Mouse (Mus musculus): Measurements from ENCODE around the gene Noxa1.

Gene Noxa1

DNA sequence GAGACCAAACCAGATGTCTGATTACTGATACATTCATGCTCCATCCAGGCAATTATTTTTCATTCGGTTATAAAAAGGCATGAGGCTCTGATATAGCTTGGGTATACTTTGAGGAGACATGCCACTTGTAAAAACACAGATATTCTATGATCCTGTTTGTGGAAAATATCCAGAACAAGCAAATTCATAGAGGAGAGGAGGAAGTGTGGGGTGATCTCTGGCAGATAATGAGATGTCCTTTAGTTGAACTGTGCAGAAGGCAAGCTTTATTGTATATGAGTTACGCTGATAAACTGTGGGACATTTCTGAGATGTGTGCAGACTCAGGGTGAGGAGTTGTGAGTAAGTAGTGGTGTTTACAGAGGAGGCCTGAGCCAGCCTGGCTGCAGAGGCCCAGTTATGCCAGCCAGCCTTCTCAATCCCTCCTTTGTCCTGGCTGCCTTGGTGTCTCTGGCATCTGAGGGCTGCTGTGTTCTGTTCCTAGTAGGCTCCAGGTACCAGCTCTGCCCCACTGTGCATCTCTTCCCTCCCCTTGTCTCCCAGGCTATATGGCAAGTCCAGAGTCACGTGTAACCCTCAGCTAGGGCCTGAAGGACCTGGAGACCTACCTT, 3.2 kb upstream of the Noxa1 start:
- no peak for DNase-seq (ENCODE audit: low spot score)

DNA sequence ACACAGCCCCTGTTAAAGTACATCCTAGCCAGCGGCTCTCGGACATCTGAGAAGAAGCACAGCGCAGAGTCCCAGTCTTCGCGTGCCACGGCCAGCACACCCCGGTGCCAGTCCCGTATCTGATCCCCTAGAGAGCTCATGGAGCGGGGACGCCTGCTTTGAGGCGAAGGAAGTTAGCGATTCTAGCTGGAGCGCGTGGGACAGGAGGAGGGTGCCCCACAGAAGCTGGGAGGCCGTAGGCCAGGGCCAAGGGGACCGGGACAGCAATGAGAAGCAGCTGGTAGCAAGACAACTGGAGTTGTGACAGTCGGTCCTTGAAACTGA, 202 bp downstream of the Noxa1 start:
- DNase-seq (ENCODE audit: low spot score), result no peak

DNA sequence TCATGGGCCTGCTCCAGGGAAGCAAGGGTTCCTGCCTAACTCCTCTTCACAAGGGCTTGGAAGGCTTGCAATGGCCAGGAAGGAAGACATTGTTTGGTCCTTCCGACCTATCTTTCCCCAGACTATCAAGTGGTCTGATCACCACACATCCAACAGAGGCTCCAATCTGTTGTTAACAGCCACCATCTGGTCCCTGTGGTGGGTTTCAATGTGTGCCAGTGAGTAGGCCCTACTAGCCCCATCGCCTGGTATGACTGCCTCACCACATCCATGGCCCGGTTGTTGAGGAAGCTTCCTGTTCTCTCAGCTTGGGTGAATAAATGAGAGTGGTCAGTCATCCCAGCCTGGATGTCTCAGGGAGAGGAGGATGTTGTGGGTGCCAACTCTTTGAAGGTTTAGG, 6.3 kb downstream of the Noxa1 start:
- DNase-seq (ENCODE audit: low spot score), result no peak

DNA sequence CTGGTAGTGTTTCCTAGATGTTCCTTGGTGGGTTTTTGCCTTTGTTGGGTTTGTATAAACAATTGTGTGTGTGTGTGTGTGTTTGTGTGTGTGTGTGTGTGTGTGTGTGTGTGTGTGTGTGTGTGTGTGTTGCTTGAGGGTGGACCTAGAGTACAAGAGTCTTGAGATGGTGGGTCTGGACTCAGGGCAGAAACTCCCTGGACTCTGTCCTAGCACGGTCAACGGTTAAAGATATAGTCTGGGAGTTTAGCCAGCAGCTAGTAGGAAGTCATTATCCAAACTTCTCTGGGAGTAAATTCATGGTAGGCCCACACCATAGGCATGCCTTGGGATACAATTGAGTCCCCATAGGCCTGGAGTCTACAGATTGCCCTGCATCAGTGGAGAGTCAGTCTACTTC, 7.1 kb downstream of the Noxa1 start:
- DNase-seq (ENCODE audit: low spot score), result no peak

DNA sequence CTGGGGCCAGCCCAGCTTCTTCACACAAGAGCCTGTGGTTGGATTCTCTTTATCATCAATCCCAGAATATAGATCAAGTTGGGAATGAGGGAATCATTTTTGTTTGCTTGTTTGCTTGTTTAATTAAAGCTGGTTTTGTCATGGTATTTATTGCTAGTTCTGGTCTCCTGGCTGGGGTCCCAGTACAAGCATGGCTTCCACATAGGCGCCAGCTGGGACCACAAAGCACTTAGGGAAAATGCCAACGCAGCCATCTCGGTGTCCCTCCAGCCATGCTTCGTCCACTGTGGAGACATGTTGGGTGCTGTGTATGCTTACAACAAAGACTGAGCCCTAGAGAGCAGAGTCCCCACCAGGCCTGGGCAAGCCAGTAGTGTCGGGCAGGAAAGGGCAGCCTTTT, 9.4 kb downstream of the Noxa1 start:
- DNase-seq (ENCODE audit: low spot score), result no peak

DNA sequence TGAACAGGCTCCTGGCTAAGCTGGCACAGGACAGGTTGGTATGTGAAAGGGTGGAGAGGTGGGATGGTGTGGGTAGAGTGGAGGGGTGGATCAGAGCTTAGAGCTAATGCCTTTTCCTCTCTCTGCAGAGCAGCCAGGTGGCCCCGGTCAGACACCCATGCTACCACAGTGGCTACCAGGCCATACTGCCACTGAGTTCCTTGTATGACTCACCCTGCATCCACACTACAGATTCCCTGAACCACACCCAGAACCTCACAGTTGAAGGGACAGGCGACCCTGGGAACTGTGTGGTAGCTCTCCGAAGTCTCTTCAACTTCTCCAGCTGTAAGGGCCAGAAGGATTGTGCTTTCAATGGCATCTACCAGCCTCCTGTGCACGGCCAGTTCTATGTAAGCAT, 11.3 kb downstream of the Noxa1 start:
- DNase-seq (ENCODE audit: low spot score), result no peak

DNA sequence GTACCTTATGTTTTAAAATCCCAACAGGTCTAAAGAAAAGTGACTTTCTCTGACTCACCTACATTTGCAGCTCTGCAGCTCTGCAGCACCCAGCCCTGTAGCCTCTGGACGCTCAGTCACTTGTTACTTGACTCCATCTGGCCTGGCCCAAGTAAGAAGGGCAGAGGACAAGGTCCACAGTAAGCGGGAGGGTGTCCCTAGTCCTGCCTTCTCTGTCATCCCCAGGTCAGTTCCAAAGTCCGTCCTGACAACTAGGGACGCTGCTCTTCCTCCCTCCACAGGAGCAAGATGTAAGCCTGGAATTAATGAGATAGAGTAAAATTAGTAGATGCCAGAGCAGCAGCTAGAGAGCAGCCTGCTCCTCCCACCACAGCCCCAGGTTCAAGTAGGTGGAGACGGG, 14.9 kb downstream of the Noxa1 start, which contains the start of gene Entpd8:
TSS of gene Entpd8 (plus strand) at position 229 of the 400 bp plus-strand sequence.
- DNase-seq (ENCODE audit: low spot score), result no peak

DNA sequence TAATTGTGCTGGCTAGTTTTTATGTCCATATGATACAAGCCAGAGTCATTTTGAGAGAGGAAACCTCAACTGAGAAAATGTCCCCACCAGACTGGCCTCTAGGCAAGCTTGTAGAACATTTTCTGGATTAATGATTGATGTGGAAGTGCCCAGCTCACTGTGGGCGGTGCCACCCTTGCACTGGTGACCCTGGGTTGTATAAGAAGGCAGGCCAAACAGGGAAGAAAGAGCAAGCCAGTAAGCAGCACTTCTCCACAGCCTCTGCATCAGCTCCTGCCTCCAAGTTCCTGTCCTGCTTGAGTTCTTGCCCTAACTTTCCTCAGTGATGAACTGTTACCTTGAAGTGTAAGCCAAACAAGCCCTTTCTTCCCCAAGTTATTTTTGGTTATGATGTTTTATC, 16.0 kb downstream of the Noxa1 start:
- no peak for DNase-seq (ENCODE audit: low spot score)

DNA sequence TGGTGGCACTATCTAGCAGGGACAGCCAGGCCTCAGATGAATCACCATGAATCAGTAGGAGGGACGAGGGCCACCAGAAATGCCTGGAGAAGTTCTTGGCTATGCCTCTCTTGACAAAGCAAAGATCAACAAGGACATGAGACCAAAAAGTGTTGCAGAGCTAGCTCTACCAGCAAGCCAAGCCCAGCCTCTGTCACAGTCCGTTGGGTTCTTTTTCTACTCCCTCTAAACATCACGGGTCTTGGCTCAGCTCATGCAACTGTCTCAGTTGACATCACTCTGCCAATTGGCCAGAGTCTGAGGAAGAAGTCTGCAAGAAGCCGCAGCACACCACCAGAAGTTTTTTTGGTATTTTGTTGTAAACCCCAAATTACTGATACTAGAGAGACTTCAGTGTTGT, 19.4 kb downstream of the Noxa1 start:
- DNase-seq (ENCODE audit: low spot score), result no peak

DNA sequence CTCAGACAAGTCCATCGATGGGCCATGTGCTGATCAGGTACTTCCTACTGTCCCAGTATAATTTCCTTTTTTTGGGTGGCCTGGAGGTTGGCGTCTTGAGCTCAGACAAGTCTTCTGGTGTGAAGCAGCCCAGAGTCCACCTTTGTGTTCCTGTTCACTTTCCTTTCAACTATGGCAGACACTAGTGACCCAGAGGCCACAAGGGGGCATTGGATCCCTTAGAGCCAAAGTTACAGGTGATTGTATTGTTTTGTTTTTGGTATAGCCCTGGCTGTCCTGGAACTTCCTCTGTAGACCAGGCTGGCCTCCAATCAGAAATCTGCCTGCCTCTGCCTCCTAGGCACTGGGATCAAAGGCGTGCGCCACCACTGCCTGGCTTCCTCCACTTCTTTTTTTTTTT, 22.6 kb downstream of the Noxa1 start:
- DNase-seq (ENCODE audit: low spot score), result no peak

DNA sequence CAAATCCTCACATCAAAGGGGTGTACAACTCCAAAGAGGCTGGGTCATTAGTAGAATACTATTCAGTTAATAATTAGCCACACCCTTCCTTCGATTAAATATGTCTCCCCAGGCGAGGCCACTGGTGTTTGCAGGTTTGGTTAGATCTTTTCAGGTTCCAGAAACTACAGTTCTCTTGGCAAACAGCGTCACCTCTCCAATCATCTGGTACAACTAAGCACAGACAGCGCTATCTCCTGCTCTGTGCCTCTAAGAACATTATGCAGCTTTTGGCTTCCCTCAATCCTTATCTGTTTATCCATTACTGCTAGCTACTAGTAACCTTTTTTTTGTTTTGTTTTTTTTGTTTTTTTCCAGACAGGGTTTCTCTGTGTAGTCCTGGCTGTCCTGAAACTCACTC, 25.4 kb downstream of the Noxa1 start:
- no peak for DNase-seq (ENCODE audit: low spot score)

DNA sequence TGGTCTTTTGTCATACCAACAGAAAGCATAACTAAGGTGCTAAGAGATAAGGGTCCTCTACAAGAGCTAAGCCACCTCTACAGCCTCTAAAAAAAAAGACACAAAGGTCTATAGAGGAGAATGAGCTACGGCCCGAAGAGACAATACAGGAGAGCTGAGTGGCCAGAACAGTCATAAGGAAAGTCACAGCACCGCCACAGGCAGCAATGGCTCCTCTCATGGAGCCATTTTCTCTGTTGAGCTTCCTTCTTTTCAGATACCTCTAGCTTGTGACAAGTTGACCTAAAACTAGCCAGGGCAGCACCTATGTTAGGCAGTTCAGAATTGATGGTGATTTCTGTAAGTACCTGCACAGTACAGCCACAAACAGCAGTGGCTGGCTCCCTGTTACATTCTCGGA, 28.4 kb downstream of the Noxa1 start:
- no peak for DNase-seq (ENCODE audit: low spot score)

DNA sequence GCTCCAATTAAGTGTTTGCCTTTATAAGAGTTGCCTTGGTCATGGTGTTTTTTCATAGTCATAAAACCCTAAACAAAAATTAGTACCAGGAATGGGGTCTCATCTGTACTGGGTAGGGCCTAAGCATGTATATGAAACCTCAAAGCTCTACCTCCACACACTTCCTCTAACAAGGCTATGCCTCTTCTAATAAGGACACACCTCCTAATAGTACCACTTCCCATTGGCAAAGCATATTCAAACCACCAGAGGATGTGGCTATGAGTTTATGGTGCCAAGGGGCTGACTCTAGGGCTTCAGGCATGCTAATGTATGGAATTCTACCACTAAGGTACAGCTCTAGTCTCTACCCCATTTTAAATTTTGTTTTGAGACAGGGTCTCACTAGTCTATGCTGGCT, 29.4 kb downstream of the Noxa1 start:
- DNase-seq (ENCODE audit: low spot score), result no peak

DNA sequence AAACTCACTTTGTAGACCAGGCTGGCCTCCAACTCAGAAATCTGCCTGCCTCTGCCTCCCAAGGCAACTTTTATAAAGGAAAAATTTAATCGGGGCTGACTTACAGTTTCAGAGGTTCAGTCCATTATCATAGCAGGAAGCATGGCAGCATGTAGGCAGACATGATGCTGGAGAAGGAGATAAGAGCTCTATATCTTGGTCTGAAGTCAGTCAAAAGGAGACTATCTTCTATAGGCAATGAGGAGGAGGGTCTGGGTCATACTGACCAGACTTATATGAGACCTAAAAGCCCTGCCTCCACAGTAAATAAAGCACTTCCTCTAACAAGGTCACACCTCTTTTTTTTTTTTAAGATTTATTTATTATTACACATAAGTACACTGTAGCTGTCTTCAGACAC, 30.7 kb downstream of the Noxa1 start:
- DNase-seq (ENCODE audit: low spot score), result no peak

DNA sequence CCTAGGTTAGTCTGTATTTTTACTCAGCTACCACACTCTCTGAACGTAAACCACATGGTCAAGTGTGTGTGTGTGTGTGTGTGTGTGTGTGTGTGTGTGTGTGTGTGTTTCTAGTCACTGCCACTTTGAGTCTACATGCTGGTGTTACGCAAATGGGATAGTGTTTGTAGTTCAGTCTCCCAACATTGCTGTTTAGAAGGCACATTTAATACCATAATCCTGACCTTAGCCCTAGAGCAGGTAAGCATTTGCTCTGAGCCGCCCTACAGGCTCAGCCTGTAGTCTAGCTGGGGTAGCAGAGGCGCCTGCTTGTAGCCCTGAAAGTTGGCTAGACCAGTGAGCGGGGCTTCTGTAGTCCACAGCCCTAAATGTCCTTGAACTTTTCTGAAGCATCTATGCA, 31.4 kb downstream of the Noxa1 start:
- DNase-seq (ENCODE audit: low spot score), result no peak

DNA sequence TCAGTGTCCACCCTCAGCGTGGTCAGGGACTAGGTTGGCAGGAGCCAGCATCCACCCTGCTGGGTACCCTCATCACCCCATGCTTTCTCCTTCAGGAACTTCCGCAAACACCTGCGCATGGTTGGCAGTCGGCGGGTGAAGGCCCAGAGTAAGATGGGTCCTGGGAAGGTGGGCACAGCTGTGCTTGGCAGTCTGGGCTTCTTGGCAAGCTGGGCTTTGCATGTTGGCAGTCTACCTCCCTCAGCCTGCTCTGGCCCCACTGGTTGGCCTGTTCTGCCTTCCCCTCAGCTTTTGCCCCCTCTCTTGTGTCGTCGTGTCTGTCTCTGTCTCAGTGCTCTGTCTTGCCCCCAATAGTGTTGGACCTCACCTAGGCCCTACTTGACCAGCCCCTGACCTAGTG, 36.0 kb downstream of the Noxa1 start:
- no peak for DNase-seq (ENCODE audit: low spot score)

DNA sequence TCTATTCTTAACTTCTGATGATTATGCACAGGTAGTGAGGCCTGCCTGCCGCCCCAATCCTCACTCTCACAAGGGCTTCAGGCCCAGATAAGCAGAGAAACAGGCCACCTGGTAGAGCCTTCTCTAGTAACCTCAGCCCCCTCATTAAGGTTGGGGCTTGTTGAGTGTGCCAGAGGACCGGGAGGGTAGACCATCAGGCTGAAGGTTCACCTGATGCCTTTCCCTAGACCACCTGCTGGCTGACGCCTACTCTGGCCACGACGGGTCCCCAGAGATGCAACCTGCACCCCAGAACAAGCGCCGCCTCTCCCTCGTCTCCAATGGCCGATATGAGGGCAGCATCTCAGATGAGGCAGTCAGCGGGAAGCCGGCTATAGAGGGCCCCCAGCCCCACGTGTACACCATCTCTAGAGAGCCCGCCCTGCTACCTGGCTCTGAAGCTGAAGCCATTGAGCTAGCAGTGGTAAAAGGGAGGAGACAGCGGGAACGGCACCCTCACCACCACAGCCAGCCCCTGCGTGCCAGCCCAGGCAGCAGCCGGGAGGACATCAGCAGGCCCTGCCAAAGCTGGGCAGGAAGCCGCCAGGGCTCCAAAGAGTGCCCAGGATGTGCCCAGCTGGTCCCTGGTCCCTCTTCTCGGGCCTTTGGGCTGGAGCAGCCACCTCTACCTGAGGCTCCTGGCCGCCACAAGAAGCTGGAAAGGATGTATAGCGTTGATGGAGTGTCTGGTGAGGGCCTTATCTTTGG, 39.4 kb downstream of the Noxa1 start:
- no peak for DNase-seq (ENCODE audit: low spot score)

DNA sequence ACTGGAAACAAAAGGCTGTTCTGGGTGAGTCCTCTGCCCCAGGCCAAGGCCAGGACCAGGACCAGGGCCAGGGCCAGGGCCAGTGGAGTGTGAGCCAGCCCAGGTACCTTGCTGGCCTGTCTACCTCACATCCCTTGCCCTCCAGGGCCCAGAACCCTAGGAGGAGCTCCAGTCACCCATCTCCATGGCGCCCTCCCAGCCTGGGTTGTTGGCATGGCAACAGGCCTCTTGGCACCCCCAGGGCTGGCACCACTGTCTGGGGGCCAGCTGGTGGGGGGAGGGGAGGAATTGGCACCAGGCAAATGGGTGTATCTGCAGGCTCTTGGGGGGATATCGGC, 39.9 kb downstream of the Noxa1 start:
- DNase-seq (ENCODE audit: low spot score), result peak; percentile 64

DNA sequence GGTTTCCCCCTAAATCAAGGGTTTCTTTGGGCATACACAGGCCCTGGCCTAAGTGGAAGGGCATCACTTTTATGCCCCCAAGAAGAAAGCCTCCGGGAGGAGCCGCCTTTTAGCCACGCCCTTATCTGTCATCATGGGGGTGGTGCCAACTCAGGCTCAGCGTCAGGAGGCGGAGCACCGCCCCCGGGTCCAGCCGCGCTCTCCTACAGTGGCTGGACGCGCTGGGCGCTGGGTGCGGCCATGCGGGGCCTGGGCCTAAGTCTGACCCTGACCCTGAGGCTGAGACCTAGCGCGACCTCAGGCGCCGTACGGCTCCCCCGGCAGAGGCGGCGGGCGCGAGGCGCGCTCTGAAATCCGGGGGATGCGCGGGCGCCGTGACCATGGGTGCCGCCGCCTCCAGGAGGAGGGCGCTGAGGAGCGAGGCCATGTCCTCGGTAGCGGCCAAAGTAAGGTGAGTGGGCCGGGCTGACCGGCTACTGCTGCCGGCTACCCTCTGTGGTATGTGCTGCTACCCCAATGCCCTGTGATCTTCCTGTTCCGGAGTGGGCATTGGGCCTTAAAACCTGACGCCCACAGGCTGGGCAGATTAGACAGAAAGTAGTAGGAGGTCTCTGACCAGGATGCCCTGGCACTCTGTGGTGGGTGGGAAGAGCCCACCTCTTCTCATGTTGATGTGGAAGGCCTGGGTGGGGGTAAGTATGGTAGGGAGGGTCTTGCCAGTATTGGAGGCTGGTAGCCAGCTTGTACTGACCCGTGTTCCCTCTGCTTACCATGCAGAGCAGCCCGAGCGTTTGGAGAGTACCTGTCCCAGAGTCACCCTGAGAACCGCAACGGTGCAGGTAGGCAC, 40.5 kb downstream of the Noxa1 start, which contains the start of gene Nsmf:
TSS of gene Nsmf (plus strand) at position 135 of the 847 bp plus-strand sequence.
- DNase-seq (ENCODE audit: low spot score), result peak; percentile 93

DNA sequence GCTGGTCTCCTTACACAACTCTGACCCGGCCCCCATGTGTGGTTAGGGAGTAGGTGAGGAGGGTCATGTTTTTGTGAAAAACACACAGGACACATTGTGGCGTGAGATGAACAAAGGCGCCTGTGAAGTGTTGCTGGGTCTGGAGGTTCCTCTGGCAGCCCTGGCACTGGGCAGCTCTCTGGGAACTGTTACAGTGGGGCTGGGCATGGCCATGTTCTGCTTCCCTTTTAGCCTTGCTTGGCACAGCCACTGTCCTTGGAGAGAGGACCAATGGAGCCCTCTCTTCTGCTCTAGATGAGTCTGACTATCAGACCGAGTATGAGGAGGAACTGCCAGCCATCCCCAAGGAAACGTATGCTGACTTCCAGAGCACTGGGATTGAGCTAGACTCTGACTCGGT, 41.8 kb downstream of the Noxa1 start:
- DNase-seq (ENCODE audit: low spot score), result no peak

DNA sequence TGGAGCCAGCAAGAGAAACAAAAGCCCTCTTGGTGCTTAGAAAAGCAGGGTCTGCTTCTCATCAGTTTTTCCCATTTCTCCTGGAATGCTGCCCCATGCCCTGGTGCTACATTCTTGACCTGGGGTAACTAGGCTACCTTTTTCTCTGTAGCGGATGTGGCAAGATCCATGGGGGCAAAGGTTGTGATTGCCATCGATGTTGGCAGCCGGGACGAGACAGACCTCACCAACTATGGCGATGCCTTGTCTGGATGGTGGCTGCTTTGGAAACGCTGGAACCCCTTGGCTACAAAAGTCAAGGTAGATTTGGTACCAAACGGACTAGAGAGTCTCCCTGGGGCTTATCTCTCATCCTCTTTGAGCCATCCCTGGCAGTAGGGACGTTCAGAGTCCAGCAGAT, 43.5 kb downstream of the Noxa1 start:
- no peak for DNase-seq (ENCODE audit: low spot score)

DNA sequence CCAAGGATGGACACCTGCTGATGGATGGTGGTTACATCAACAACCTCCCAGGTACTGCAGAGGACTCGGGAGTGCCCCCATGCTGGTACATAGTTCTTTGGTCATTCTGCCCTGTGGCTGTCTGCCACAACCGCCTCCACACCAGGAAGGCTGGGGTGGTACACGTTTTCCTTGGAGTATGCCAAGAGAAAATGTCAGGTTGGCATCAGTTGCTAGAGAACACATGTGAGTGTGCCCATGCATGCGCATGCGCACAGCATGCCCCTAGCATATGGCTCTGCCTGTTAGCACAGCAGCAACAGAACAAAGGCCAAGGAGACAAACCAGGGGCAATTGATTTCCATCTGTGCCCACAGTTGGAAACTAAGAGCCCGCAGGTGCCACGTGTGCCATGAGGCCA, 44.0 kb downstream of the Noxa1 start:
- DNase-seq (ENCODE audit: low spot score), result no peak

DNA sequence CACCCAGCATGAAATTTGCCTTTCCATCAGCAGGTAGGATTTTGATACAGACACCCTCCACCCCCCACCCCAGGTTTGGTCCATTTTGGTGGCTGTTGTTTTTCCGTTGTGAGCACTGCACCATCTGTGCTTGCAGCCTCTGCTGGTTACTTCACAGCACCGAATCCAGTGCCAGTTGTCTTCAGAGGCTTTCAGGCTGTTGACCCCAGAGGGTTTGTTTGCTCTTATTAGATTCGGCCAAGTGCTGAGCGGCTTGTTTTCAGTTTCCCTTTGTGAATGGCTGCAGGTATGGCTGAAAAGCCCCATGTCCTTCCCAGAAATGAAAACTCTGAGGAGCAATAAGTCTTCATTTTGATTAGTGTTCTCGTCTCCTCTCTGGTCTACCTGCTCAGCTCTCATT, 54.9 kb downstream of the Noxa1 start:
- DNase-seq (ENCODE audit: low spot score), result no peak
